ENCODE assay signal across 16 mouse cellular contexts in genomic region chr5:89646940-89647339, GRCm38 (mm10).
"Had no signal": no experiment of that assay in that cellular context is flagged by ENCODE, and none has a peak within 500 bp of the region (broad histone marks: within the 10 kb centered on the region; RNA-seq: fewer than 3 reads in every experiment).

No protein-coding gene starts in this region.

- ATAC-seq: hindbrain, postnatal 0 days; intestine, embryonic 16.5 days; liver, embryonic 12.5 days had no signal

- DNase-seq: gastrocnemius, adult 2 months; gastrocnemius, postnatal 10 days; gastrocnemius, postnatal 25 days; heart, adult 18-20 months; heart, postnatal 14 days; heart, postnatal 36 days; kidney, adult 11 months; kidney, adult 2 months; kidney, adult 9 months; kidney, postnatal 14 days; kidney, postnatal 36 days; layer of hippocampus, postnatal 36 days; left cerebral cortex, postnatal 4 days had no signal
